In the genomic region with DNA sequence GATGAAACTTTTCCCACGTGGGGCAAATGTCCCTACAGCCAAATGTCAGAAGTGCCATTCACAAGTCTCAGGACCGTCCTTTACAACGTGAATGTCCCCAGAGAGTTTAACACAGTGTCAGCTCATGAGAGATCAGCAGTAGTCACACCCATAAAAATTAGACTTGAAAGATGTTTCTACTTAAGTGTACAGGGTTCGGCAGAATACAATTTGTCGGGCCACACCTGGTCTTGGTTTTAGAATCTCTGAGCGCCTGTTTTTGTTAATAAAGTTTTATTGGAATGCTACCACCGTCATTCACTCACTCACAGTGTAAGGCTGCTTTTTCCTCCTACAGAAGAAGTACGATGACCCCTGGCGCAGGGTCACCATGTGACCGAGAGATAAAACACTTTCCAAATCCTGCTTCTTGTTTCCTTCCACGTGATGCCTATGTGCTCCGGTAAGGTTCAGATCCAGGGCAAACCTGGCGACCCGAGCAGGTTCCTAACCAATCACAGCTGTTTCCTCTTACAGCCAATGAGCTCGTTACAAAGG, we compare ENCODE assay signal across 17 mouse cellular contexts. TPM values are rescaled to one million over a fixed set of nuclear protein-coding genes. Genes with fewer than 3 reads are reported as not detected.
DNase-seq lines count a peak whose midpoint lies in the region; ATAC-seq and TF ChIP-seq lines count a peak whose summit lies in the region.
"Had no signal": no experiment of that assay in that cellular context is flagged by ENCODE, and none has a peak within 500 bp of the region (broad histone marks: within the 10 kb centered on the region; RNA-seq: fewer than 3 reads in every experiment).

No protein-coding gene starts in this region.

- H3K9me3 ChIP-seq in lung, postnatal 0 days (ENCODE audit: low read length) = no peaks in the 10 kb centered on the region
- no peaks in the 10 kb centered on the region for H3K9me3 ChIP-seq in forebrain, embryonic 12.5 days
- H3K9me3 ChIP-seq: embryonic facial prominence, embryonic 15.5 days; hindbrain, embryonic 12.5 days; limb, embryonic 15.5 days had no signal

- TF ChIP-seq EP300 in lung, postnatal 0 days (IDR thresholded peaks at IDR 0.05) = no peak

- H3K27ac ChIP-seq in lung, postnatal 0 days (ENCODE audit: low read length) = no peak overlapping the region
- no peak overlapping the region for H3K27ac ChIP-seq in forebrain, embryonic 12.5 days
- H3K27ac ChIP-seq: embryonic facial prominence, embryonic 15.5 days; hindbrain, embryonic 12.5 days; limb, embryonic 15.5 days had no signal

- no peak for TF ChIP-seq CTCF in lung, postnatal 0 days (IDR thresholded peaks at IDR 0.05)

- no peak for ATAC-seq in lung, postnatal 0 days
- ATAC-seq in forebrain, embryonic 12.5 days (ENCODE audit: low FRiP score) = no peak
- ATAC-seq: forebrain, postnatal 0 days had no signal

- no peaks in the 10 kb centered on the region for H3K36me3 ChIP-seq in lung, postnatal 0 days (ENCODE audit: insufficient read depth, low read length)
- H3K36me3 ChIP-seq in forebrain, embryonic 12.5 days (replicated peaks) = no peaks in the 10 kb centered on the region
- H3K36me3 ChIP-seq: embryonic facial prominence, embryonic 15.5 days; hindbrain, embryonic 12.5 days; limb, embryonic 15.5 days had no signal

- no peaks in the 10 kb centered on the region for H3K27me3 ChIP-seq in lung, postnatal 0 days (replicated peaks; ENCODE audit: insufficient read depth, low read length)
- H3K27me3 ChIP-seq in forebrain, embryonic 12.5 days = no peaks in the 10 kb centered on the region
- H3K27me3 ChIP-seq: embryonic facial prominence, embryonic 15.5 days; hindbrain, embryonic 12.5 days; limb, embryonic 15.5 days had no signal

- no peak overlapping the region for H3K4me2 ChIP-seq in lung, postnatal 0 days (replicated peaks; ENCODE audit: low read depth, low read length)
- H3K4me2 ChIP-seq in forebrain, embryonic 12.5 days = no peak overlapping the region
- H3K4me2 ChIP-seq: embryonic facial prominence, embryonic 15.5 days; hindbrain, embryonic 12.5 days; limb, embryonic 15.5 days had no signal

- no peak overlapping the region for H3K4me3 ChIP-seq in lung, postnatal 0 days (ENCODE audit: low read depth, low read length)
- H3K4me3 ChIP-seq in forebrain, embryonic 12.5 days (replicated peaks) = no peak overlapping the region
- H3K4me3 ChIP-seq: embryonic facial prominence, embryonic 15.5 days; hindbrain, embryonic 12.5 days; limb, embryonic 15.5 days had no signal

- DNase-seq in adrenal gland, postnatal 14 days = peak; percentile 26
- no peak for DNase-seq in adrenal gland, adult 8-10 months
- DNase-seq in lung, postnatal 36 days = peak; percentile 47
- DNase-seq in lung, postnatal 0 days (ENCODE audit: low spot score) = no peak
- DNase-seq in kidney, adult 9 months = peak; percentile 30
- no peak for DNase-seq in urinary bladder, adult 18-20 months (ENCODE audit: low spot score in 2 of 2)
- DNase-seq in urinary bladder, postnatal 14 days (ENCODE audit: low spot score) = no peak
- DNase-seq: cerebellum, adult 11 months; forebrain, postnatal 0 days; lung, postnatal 10 days; midbrain, embryonic 14.5 days; right cerebral cortex, adult 18-20 months had no signal

- 46% methylated on average over 15 of the region's 15 CpGs for WGBS in lung, postnatal 0 days
- WGBS in forebrain, embryonic 12.5 days = 74% methylated on average over 15 of the region's 15 CpGs

- H3K4me1 ChIP-seq in lung, postnatal 0 days (ENCODE audit: insufficient read depth, low read depth, low read length) = no peaks in the 10 kb centered on the region
- H3K4me1 ChIP-seq in forebrain, embryonic 12.5 days = 0 out of 2 replicates have a peak, but pooled peaks cover 8% of the 10 kb centered on the region
- H3K4me1 ChIP-seq: embryonic facial prominence, embryonic 15.5 days; hindbrain, embryonic 12.5 days had no signal

- no peak overlapping the region for H3K9ac ChIP-seq in lung, postnatal 0 days (replicated peaks; ENCODE audit: low read depth)
- no peak overlapping the region for H3K9ac ChIP-seq in forebrain, embryonic 12.5 days
- H3K9ac ChIP-seq: embryonic facial prominence, embryonic 15.5 days; forebrain, postnatal 0 days; hindbrain, embryonic 12.5 days; limb, embryonic 15.5 days had no signal

RNA-seq across cellular contexts. Expression of a gene that starts 2.4 kb away (rescaled TPM):
- total RNA-seq in adrenal gland, postnatal 14 days (2021) = not detected in 2 replicates
- not detected for total RNA-seq in adrenal gland, adult 8-10 months (2022)
- polyA plus RNA-seq in lung, postnatal 0 days (2015; fragmentation: Nextera tagmentation; extraction: Ambion mirVana) = 0.23 and 0.44 TPM in 2 replicates
- not detected in 2 replicates for polyA plus RNA-seq in forebrain, embryonic 12.5 days (2016; fragmentation: Nextera tagmentation; extraction: Ambion mirVana)
- total RNA-seq: forebrain, postnatal 0 days had no signal
- polyA plus RNA-seq: embryonic facial prominence, embryonic 15.5 days; forebrain, postnatal 0 days; hindbrain, embryonic 12.5 days; midbrain, embryonic 14.5 days; neural tube, embryonic 14.5 days had no signal

RNA-seq across cellular contexts. Expression of a gene that starts 52.3 kb away (rescaled TPM):
- total RNA-seq in adrenal gland, postnatal 14 days (2021) = 183 and 192 TPM in 2 replicates
- total RNA-seq in adrenal gland, adult 8-10 months (2022) = 100 to 1,000 TPM; 160 to 245 (median 208) TPM
- polyA plus RNA-seq in lung, postnatal 0 days (2015; fragmentation: Nextera tagmentation; extraction: Ambion mirVana) = 72.7 and 95.8 TPM in 2 replicates
- 65.5 and 77.6 TPM in 2 replicates for polyA plus RNA-seq in forebrain, embryonic 12.5 days (2016; fragmentation: Nextera tagmentation; extraction: Ambion mirVana)

Comparison
In these comparisons a context has a peak if more than half of its experiments do, and no peak if none do; other contexts are left out.
1. DNase-seq: peak in adrenal gland, postnatal 14 days (single experiment), lung, postnatal 36 days (single experiment) and kidney, adult 9 months (single experiment); none in adrenal gland, adult 8-10 months (single experiment), lung, postnatal 0 days (single experiment), urinary bladder, adult 18-20 months (0 of 2) and urinary bladder, postnatal 14 days (single experiment).